Mouse (Mus musculus) ES-Bruce4 (cell line): ENCODE data around the gene Nf1.

Source experiments
- CTCF ChIP-seq: IDR thresholded peaks from one replicate; pipeline ENCODE4 v1.8.1; 2011; ENCODE audit warnings: low read depth, low read length
- EP300 ChIP-seq: IDR thresholded peaks from 2 replicates; pipeline ENCODE4 v1.6.1; 2011; ENCODE audit warnings: low read depth, low read length; ENCODE audit not compliant: insufficient read depth
- POLR2A ChIP-seq: IDR thresholded peaks from one replicate; pipeline ENCODE4 v1.8.1; 2011; ENCODE audit warnings: low read length; ENCODE audit not compliant: insufficient read depth

DNA sequence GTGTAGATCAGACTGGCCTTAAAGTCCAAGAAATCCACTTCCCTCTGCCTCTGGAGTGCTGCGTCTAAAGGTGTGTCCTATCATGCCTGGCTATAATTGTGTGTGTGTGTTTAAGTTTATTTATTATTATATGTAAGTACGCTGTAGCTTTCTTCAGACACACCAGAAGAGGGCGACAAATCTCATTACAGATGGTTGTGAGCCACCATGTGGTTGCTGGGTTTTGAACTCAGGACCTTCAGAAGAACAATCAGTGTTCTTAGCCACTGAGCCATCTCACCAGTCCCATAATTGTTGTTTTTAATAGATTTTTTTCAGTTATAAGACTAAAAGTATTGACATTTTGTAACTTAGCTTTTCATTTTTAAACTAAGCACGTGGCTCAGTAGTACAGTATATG lies 95.8 kb downstream of the Nf1 start:
- TF ChIP-seq CTCF (no peak), POLR2A (no peak), EP300 (no peak)
